Mouse (Mus musculus): ENCODE measurements around the gene Mmp15. TPM values are rescaled to one million over a fixed set of nuclear protein-coding genes. Genes with fewer than 3 reads are reported as not detected.

Mmp15 gene
- polyA plus RNA-seq, 1 experiment: 8.0 TPM

DNA sequence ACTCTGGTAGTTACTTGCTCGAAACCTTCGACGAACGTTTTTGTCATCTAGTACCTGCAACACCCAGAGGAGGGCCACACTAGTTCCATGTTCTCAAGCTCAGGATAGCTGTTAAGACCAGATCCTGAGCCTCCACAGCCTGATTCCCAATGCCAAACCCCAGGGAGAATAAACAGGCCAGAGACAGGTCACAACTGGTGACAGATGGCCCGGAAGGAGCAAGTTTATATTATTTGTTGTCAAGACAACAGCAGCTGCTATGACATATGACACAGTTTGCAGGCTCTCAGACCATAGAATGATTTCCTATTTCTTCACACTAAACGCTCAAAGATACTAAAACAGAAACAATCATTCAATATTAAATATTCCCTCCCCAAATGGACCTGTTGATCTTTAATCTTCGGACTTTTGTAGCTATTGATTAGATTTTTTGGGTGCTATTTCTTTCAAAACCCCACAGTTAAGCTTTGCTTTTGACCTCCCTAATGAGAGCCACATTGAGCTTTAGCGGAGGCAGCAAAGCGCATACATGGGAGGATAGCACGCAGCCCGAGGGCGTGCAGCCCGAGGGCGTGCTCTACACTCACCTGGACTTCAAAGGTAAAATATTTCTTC, 70.2 kb downstream of the Mmp15 start:
- H3K9me3 ChIP-seq (replicated peaks; ENCODE audit: control insufficient read depth, insufficient read depth, low read length, poor library complexity, severe bottlenecking): no peaks in the 10 kb centered on the region
- no peak overlapping the region for H3K9ac ChIP-seq (ENCODE audit: low read depth, poor library complexity, severe bottlenecking)
- peaks cover 36% of the 10 kb centered on the region for H3K36me3 ChIP-seq (ENCODE audit: control insufficient read depth, insufficient read depth, low read length, poor library complexity, severe bottlenecking)
- no peak for TF ChIP-seq CTCF (IDR thresholded peaks at IDR 0.05; ENCODE audit: low read depth, low read length)
- no peaks in the 10 kb centered on the region for H3K27me3 ChIP-seq (ENCODE audit: control insufficient read depth, insufficient read depth, low read length, poor library complexity, severe bottlenecking)
- no peak overlapping the region for H3K27ac ChIP-seq (ENCODE audit: insufficient read depth, low read length)
- H3K4me3 ChIP-seq (ENCODE audit: low read depth, low read length): no peak overlapping the region
- H3K4me1 ChIP-seq (ENCODE audit: control insufficient read depth, insufficient read depth, low read length): no peaks in the 10 kb centered on the region

Other genes with a start within 250 kb of the Mmp15 start
- 19.0 and 22.2 TPM in 2 replicates for gene Kifc3, start 149.5 kb upstream of the Mmp15 start, polyA plus RNA-seq (2011; ENCODE audit: insufficient read depth, insufficient read length, low read depth, missing spikeins)
- 0.19 and 0.24 TPM in 2 replicates for gene Cngb1, start 45.7 kb upstream of the Mmp15 start, polyA plus RNA-seq (2011; ENCODE audit: insufficient read depth, insufficient read length, low read depth, missing spikeins)
- not detected in 2 replicates for gene Tepp, start 41.7 kb upstream of the Mmp15 start, polyA plus RNA-seq (2011; ENCODE audit: insufficient read depth, insufficient read length, low read depth, missing spikeins)
- gene Zfp319, start 20.3 kb upstream of the Mmp15 start, polyA plus RNA-seq (2011; ENCODE audit: insufficient read depth, insufficient read length, low read depth, missing spikeins): 2.8 and 2.9 TPM in 2 replicates
- gene Usb1, start 20.0 kb upstream of the Mmp15 start, polyA plus RNA-seq (2011; ENCODE audit: insufficient read depth, insufficient read length, low read depth, missing spikeins): 35.5 and 36.3 TPM in 2 replicates
- gene Cfap20, start 82.6 kb downstream of the Mmp15 start, polyA plus RNA-seq (2011; ENCODE audit: insufficient read depth, insufficient read length, low read depth, missing spikeins): 122 and 132 TPM in 2 replicates
- 210 and 236 TPM in 2 replicates for gene Csnk2a2, start 137.8 kb downstream of the Mmp15 start, polyA plus RNA-seq (2011; ENCODE audit: insufficient read depth, insufficient read length, low read depth, missing spikeins)
- gene Ccdc113, start 181.8 kb downstream of the Mmp15 start, polyA plus RNA-seq (2011; ENCODE audit: insufficient read depth, insufficient read length, low read depth, missing spikeins): 0.52 and 1.9 TPM in 2 replicates
- not detected in 2 replicates for gene Prss54, start 224.1 kb downstream of the Mmp15 start, polyA plus RNA-seq (2011; ENCODE audit: insufficient read depth, insufficient read length, low read depth, missing spikeins)